Mouse (Mus musculus): ENCODE data around the gene Kcns1.

Kcns1 gene

GRCm38 (mm10) chr2:164170326-164170725 is 587 bp downstream of the Kcns1 start:
- 15% methylated on average over 11 of the region's 11 CpGs for WGBS

DNA sequence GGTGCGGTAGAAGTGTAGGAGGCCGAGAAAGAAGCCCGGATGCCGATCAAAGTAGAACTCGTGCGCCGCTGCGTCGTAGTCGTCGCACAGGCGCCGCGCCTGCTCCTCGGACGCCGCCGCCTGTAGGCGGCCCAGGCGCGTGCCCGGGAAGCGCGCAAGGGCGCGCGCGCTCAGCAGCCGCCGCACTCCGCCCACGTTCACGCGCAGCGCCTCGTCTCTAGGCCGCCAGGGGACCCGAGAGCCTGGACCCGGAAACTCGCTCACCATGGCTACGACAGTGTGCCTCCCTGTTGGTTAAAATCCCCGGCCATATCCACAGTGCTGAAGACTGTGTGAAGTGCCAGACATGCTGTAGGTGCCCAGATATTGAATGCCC is 2.4 kb downstream of the Kcns1 start:
- WGBS = 10% methylated on average over 42 of the region's 42 CpGs

DNA sequence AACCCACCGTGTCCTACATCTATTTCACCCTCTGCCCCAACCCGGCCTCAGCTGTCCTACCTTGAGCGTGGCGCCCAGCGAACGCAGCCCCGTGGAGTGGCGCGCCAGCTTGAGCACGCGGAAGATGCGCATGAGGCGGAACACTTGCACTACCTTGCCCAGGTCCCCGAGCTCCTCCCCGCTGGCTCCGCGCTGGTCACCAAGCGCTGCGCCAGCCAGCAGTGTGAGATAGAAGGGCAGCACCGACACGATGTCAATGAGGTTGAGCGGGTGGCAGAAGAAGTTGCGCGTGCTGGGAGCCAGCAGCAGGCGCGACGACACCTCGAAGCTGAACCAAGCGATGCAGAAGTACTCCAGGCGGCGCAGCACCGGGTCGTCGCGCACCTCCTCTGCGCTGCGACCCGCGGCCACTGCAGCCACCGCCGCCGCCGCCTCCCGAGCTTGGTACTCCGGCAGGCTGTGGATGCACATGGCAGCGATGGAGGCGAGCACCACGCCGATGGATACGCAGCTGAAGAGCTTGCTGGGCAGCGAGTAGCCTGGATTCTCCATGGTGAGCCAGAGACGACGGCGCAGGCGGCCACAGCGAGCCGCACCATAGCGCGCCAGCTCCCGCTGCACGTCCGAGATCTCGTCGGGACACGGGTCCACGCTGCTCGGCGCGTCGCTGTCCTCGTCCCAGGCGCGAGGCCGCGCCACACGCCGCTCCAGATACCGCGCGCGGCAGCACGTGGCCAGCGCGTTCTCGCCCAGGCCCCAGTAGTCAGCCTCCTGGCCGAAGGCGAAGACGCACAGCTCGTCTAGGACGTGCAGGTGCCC is 3.0 kb downstream of the Kcns1 start:
- WGBS = 13% methylated on average over 90 of the region's 90 CpGs

GRCm38 (mm10) chr2:164164941-164165340 is 6.0 kb downstream of the Kcns1 start:
- 87% methylated on average over 5 of the region's 5 CpGs for WGBS

GRCm38 (mm10) chr2:164161515-164162055 is 9.3 kb downstream of the Kcns1 start:
- 85% methylated on average over 11 of the region's 11 CpGs for WGBS

- WGBS = 77% methylated on average over 2 of the region's 2 CpGs
Observed at GRCm38 (mm10) chr2:164158838-164159237, 12.1 kb downstream of the Kcns1 start.

DNA sequence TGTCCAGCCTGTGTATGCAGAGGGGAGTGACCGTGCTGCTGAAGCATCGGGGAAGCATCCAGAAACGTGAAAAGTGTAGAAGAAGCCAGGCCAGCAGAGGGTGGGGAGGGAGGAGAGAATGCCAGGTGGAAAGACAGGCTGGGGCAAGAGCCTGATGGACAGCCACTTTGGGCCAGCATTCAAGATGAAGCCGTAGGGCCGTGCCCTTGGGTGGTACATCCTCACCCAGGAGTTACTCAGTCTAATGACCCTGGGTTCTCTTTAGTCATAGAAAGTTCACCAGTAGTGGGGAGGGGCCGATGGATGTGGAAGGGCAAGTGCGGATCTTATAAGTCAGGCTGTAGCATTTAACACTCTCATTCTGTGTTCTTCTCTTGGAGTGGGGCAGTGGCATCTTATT is 14.8 kb downstream of the Kcns1 start:
- WGBS = 88% methylated on average over 7 of the region's 7 CpGs

- WGBS = 87% methylated on average over 10 of the region's 10 CpGs
Observed at GRCm38 (mm10) chr2:164154007-164154406, 16.9 kb downstream of the Kcns1 start.

DNA sequence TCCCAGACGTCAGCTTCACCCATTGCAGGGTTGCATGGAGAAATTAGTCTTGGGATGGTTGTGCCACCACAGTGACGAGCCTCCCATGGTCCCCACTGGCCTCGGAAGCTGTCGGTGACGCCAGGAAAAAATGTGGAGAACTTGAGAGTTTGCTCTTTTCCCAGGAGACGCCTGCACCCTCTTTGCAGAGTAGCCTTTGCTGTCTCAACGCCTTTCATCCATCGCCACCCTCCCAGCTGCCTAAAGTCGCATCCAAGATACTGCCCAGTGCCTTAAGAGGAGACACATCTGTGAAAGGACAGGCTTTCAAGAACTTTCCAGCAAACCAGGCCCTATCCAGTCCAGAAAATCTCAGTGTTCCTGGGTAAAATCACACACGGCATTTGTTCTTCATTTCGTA is 18.6 kb downstream of the Kcns1 start:
- WGBS = 94% methylated on average over 11 of the region's 11 CpGs

DNA sequence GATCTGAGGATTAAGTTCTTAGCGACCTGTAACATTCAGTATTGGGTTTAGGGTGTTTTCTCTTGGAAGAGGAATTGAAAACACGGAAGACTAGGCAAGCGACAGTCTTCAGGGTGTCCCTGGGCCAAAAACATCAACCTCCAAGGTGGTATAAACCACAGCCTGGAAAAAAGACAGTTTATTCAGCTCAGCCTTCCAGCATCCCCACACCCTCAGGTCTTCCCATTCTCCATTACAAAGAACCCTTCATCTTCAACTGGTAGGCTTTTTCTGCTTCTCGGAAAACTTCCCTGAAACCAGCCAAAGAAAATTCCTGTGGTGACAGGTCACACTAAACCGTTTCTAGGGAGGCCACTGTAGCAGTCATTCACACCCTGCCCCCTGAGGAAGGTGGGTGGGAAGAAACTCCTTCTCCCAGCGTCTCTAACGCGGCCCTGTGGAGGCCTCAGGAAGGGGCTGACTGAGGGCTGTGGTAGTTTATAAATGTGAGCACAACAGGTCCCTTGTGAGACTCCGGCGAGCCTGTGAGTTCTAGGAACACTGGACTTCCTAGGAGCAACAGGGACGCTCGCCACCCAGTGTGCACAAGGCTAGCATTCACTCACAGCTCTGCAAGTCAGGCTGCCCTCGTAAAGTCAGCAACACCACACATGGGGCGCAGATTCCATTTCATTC is 20.7 kb downstream of the Kcns1 start:
- 53% methylated on average over 14 of the region's 14 CpGs for WGBS

DNA sequence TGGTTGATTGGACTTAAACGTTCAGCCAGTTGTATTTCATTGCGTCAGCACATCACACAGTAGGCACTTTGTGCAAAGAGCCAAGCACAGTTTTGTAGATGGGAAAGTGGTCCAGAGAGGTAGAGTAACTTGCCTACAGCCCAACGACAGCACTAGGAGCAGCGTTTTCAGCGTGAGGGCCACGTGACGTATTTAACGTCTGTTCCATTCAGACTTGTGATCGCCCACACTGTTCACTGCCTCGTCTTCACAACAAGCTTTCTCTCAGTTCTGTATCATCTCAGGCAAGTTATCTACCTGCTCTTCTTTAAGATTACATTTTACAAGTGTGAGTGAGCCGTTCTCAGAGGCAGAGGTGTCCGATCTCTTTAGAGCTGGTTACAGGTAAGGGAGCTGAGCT is 24.4 kb downstream of the Kcns1 start:
- WGBS = 70% methylated on average over 12 of the region's 12 CpGs

GRCm38 (mm10) chr2:164144541-164144940 is 26.4 kb downstream of the Kcns1 start:
- 94% methylated on average over 10 of the region's 10 CpGs for WGBS

DNA sequence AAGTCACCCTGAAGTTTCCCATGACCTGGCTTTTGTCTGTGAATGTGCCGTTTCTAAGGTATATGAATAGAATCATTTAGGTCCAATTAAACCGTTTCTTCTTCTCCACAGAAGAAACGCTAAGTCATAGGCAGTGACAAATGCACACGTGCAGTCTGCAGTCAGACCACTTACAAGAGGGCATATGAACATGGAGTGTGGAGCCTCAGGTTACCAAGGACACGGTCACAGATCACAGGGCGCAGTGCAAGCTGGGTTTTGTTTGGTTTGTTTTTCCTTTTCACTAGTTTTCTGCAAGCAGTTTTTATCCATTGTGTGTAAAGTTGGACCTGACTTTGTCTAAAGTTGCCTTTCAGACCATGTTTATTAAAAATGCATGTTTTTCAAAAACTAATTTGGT is 26.9 kb downstream of the Kcns1 start:
- WGBS = 85% methylated on average over 6 of the region's 6 CpGs

DNA sequence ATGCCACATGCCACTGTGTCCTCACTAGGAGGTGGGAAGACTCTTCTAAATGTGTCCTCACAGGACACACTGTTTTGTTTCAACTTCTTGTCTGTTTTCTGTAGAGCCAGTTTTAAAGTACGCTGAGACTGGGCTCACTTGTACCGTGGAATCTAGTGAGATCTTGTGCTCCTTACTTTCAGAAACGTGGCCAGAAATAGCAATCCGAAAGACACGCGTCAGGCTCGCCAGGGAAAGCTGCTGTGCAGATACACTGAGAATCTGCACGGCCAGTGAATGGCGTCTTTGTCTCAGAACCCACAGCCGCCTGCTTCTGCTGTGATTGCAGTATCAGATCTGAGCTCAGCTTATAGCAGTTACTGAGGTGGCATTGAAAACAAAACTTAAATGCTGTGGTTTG is 28.9 kb downstream of the Kcns1 start:
- 15% methylated on average over 10 of the region's 10 CpGs for WGBS

DNA sequence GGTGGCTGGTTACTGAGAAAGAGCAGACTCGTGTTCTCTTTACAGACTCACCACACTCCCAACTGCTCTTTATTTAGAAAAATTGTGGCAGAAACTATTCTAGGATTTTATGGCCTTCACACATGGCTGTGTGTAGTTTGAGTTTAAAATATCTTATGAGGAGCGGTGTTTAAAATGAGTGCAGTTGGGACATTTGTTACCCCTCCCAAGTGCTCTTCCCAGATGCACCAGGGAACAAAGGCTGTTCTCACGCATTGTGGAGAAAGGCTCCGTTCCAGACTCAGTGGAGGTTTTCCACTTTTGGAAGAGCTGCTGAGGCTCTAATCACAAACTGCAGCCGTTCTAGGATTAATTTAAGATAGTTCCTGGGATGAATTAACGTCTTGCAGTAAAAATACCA is 33.2 kb downstream of the Kcns1 start:
- 23% methylated on average over 6 of the region's 6 CpGs for WGBS

DNA sequence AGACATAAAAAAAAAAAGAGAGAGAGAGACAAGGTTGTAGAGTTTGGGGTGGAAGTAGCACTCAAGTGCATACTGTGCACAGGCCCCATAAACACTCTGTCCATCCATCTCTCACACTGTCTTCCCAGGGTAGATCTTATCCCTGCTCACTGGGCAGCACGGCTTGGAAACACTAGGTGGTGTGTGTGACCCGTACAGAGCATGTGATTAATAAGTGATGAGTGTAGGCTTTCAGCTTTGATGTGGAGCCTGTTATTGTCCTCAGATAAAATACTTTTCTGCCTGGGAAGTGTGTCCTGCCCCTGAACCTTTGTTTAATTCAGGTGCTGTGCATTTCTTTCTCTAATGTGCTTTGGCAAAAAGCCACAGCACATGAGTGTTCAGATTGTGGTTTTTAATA is 34.5 kb downstream of the Kcns1 start:
- WGBS = 48% methylated on average over 2 of the region's 2 CpGs

GRCm38 (mm10) chr2:164135367-164135766 is 35.5 kb downstream of the Kcns1 start:
- WGBS = 72% methylated on average over 1 of the region's 1 CpGs

- WGBS = 32% methylated on average over 6 of the region's 6 CpGs
Observed at GRCm38 (mm10) chr2:164134563-164134962, 36.4 kb downstream of the Kcns1 start.

DNA sequence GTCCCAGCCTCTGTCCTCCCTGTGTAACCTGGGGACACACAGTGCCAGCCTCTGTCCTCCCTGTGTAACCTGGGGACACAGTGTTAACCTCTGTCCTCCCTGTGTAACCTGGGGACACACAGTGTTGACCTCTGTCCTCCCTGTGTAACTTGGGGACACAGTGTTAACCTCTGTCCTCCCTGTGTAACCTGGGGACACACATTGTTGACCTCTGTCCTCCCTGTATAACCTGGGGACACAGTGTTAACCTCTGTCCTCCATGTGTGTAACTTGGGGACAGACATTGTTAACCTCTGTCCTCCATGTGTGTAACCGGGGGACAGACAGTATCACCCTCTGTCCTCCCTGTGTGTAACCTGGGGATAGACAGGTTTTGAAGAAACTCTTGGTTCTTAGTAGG is 39.3 kb downstream of the Kcns1 start:
- WGBS = 96% methylated on average over 1 of the region's 1 CpGs

DNA sequence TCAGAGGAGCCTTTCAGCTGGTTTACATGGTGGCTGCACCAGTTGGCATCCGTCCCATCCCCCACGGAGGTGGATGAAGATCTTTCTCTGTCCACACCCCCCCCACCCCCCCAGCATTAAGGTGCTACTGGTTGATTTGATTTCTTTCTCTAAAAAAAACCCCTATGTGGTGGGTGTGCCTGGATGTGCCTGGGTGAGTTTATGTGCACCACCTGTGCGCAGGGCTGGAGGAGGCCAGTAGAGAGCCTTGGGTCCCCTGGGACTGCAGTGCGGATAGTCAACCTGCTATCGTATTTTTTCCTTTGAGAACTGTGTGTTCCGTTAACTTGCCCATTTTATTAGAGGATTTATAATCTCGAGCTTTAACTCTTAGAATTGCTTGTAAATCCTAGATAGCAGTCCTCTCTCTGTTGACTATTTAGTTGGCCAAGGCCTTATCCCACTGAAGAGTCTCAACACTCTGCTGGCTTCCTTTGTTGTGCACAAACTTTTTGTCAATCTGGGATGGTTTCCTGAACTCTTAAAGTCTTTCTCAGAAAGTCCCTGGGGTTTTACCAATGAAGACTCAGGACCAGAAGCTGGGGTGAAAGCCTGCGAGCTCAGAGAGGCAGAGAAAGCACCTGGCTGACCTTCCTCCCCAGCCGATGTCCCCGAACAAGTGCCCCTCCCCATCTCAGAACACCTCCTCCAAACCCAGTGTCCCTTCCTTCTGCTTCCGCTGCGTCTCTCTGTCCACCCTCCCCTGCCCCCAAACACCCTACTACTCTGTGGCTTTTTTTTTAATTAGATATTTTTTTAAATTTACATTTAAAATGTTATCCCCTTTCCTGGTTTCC is 42.1 kb downstream of the Kcns1 start:
- WGBS = 96% methylated on average over 12 of the region's 12 CpGs

GRCm38 (mm10) chr2:164127297-164127696 is 43.6 kb downstream of the Kcns1 start:
- WGBS = 89% methylated on average over 2 of the region's 2 CpGs

DNA sequence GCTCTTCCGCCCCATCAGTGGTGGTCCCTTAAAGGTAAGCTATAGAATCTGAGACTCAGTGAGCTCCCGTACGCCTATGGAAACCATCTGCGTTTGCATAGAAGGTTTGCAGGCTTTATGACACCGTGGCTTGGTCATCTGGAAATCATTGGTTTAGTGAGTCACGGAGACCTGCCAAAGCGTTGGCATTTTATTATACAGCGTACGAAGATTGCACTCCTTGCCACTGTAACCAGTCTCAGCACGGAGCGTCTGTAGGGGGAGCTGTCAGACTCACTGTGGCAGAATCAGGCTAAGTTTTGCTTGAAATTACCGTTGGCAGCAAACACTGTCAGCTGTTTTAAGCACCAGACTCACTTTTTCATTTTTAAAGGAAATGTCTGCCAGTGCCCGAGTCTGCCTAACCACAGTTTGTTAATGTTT is 44.4 kb downstream of the Kcns1 start:
- 42% methylated on average over 13 of the region's 13 CpGs for WGBS

Data from cerebral cortex, adult 2 months (tissue).